Mouse (Mus musculus) midbrain, embryonic 10.5 days (tissue): Measurements from ENCODE around the gene Gsg1l. TPM values are rescaled to one million over a fixed set of nuclear protein-coding genes. Genes with fewer than 3 reads are reported as not detected.

ENCODE experiments used
- DNase-seq: peaks from one replicate; pipeline ENCODE4 v3.0.0-alpha.2; 2017; ENCODE audit warnings: low spot score
- H3K27ac ChIP-seq: fragments of 300-500 bp; sonication (generic); replicated peaks from 2 replicates; pipeline ENCODE4 v1.5.1; 2016; ENCODE audit warnings: mild to moderate bottlenecking
- H3K27me3 ChIP-seq: fragments of 300-500 bp; sonication (generic); 2 replicates; pipeline ENCODE4 v1.6.1; 2016; ENCODE audit warnings: low read depth, mild to moderate bottlenecking; ENCODE audit not compliant: poor library complexity, severe bottlenecking
- H3K36me3 ChIP-seq: fragments of 300-500 bp; sonication (generic); 2 replicates; pipeline ENCODE4 v1.6.1; 2016; ENCODE audit warnings: mild to moderate bottlenecking, moderate library complexity
- H3K4me1 ChIP-seq: fragments of 300-500 bp; sonication (generic); 2 replicates; pipeline ENCODE4 v1.6.1; 2016
- H3K4me3 ChIP-seq: fragments of 300-500 bp; sonication (generic); 2 replicates; pipeline ENCODE4 v1.5.1; 2016; ENCODE audit warnings: mild to moderate bottlenecking, moderate library complexity
- H3K9me3 ChIP-seq: fragments of 300-500 bp; sonication (generic); replicated peaks from 2 replicates; pipeline ENCODE4 v1.6.1; 2016; ENCODE audit warnings: mild to moderate bottlenecking
- WGBS: fragments of 180-500 bp; shearing (Covaris S2); methylation state at CpG from one replicate; pipeline ENCODE4 v1.1.7; 2016; 5-methylcytosine and 5-hydroxymethylcytosine counted together
- polyA plus RNA-seq: library from polyadenylated mRNA; unstranded; fragments of >200 nt; fragmentation: Nextera tagmentation; extraction: Ambion mirVana; gene quantifications from 2 replicates; pipeline ENCODE4 v1.2.1, GENCODE M21; 2016

Gsg1l gene
- polyA plus RNA-seq, 1 experiment from 2014 or later, result 1.1 TPM

DNA sequence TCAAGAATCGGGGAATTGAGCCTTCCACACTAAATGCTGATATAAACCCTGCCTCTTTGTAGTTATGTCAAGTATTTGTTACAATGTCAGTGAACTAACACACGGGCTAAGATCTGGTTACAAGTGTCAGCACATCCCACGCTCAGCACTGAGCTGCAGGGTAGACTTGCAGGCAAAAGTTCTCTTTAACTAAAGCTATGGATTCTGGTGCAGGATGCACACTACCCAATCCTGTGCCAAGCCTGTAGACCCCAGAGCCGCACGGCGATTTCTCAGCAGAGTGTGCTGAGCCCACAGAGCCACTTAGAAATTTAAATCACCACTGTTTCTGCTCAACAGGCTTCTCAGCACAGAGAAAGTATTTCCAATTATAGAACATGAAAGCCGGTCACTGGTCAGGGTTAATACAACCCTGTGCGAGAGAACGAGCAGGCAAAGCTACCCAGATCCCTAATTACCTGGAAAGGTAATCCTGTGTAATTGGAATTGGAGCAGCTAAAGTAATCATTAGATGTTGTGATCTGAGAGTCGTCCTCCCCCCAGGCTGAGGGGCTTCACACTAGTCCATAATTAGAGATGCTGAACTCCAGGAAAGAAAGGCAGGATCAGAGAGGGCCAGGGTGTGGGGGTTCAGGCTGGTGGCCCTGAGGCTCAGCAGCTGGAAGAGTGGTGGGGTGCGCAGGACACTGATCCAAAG is 69.7 kb downstream of the Gsg1l start:
- peak overlapping the region; percentile 39; the same call in 1 of the 2 replicates for H3K27ac ChIP-seq
- H3K36me3 ChIP-seq, result no peaks in the 10 kb centered on the region
- peaks cover 58% of the 10 kb centered on the region for H3K4me1 ChIP-seq
- no peak overlapping the region for H3K4me3 ChIP-seq
- 66% methylated on average over 11 of the region's 11 CpGs for WGBS
- H3K9me3 ChIP-seq, result no peaks in the 10 kb centered on the region
- H3K27me3 ChIP-seq, result no peaks in the 10 kb centered on the region
- DNase-seq, result no peak

GRCm38 (mm10) chr7:126008789-126009148 is 73.4 kb downstream of the Gsg1l start:
- WGBS, result 68% methylated on average over 7 of the region's 7 CpGs
- H3K27ac ChIP-seq, result peak overlapping the region; percentile 75
- H3K27me3 ChIP-seq, result no peaks in the 10 kb centered on the region
- H3K9me3 ChIP-seq, result no peaks in the 10 kb centered on the region
- DNase-seq, result peak; percentile 50
- no peaks in the 10 kb centered on the region for H3K36me3 ChIP-seq
- no peak overlapping the region for H3K4me3 ChIP-seq
- H3K4me1 ChIP-seq, result peaks cover 65% of the 10 kb centered on the region

DNA sequence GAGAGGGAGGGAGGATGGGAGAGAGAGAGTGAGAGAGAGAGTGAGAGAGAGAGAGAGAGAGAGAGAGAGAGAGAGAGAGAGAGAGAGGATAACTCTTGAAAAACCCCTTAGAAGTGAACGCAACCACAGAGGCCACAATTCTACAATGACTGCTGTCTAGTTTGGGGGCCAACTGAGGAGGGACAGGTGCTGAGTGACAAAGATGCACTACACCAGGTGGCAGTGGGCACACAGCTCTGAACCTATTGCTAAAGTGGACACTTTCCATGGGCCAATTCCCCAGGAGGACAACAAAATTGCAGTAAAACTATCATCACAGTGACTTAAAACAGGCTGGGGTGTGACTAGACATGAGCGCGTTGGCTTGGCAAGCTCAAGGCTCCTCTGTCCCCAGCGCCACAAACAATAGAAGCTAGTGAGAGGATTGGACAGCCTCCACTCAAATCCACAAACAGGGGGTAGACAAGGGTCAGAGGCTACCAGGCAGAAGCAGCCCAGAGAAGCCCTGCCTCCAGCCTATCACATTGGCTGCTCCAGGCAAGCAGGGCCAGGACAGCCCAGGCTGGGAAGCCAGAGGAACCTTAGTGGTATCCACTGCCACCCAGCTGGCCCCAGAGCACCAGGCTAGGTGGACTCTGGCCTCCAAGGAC is 73.9 kb downstream of the Gsg1l start:
- Histone ChIP-seq H3K27me3 (no peaks in the 10 kb centered on the region), H3K9me3 (no peaks in the 10 kb centered on the region), H3K4me1 (peaks cover 65% of the 10 kb centered on the region), H3K4me3 (no peak overlapping the region), H3K36me3 (no peaks in the 10 kb centered on the region), H3K27ac (peak overlapping the region; percentile 75)
- 81% methylated on average over 4 of the region's 4 CpGs for WGBS
- DNase-seq, result no peak

GRCm38 (mm10) chr7:126007132-126007910 is 74.9 kb downstream of the Gsg1l start:
- DNase-seq, result no peak

DNA sequence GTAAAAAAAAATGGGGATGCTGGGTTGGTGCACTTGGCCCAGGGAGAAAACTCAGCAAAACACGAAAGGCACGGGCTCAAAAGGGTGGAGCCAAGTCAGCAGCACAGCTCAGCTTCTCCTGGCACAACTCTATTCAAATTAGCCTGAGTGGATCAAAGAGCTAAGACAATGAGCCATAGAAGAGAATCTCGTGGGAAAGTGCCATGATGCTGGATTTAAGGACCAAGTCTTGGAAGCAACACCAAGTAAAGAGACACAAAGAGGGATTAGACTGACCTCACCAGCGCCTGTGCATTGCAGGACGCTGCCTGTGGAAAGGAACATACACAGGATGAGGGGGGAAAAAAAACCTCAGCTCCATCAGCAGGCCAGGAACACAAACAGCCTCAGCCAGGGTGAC is 76.9 kb downstream of the Gsg1l start:
- 42% methylated on average over 5 of the region's 5 CpGs for WGBS
- H3K36me3 ChIP-seq, result no peaks in the 10 kb centered on the region
- peaks cover 61% of the 10 kb centered on the region for H3K4me1 ChIP-seq
- no peaks in the 10 kb centered on the region for H3K9me3 ChIP-seq
- no peak for DNase-seq
- H3K4me3 ChIP-seq, result no peak overlapping the region
- H3K27me3 ChIP-seq, result no peaks in the 10 kb centered on the region
- H3K27ac ChIP-seq, result peak overlapping the region; percentile 64

More at GRCm38 (mm10) chr7:126007132-126007910, 74.9 kb downstream of the Gsg1l start:
- peaks cover 62% of the 10 kb centered on the region for H3K4me1 ChIP-seq
- H3K27me3 ChIP-seq, result no peaks in the 10 kb centered on the region
- no peaks in the 10 kb centered on the region for H3K9me3 ChIP-seq
- no peaks in the 10 kb centered on the region for H3K36me3 ChIP-seq
- 85% methylated on average over 10 of the region's 10 CpGs for WGBS
- H3K27ac ChIP-seq, result peak overlapping the region; percentile 75
- H3K4me3 ChIP-seq, result no peak overlapping the region

DNA sequence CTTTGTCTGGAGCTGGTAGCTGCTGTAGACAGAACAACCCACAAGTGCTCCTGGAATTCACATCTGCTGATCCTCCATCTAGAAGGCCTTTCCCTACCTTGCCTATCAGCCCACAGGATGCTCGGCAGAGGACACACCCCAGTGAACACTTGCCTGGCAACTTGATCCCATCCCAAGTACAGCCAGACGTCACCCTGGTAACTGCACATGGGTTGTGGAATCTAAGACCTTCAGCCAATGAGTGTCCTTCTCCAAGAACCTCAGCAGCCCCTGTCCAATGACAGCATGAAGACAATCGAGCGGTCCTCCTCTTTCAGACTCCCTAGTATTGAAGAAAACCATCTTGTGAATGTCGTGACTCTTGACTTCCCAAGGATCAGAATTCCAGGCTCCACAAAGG is 80.5 kb downstream of the Gsg1l start:
- WGBS, result 50% methylated on average over 5 of the region's 5 CpGs
- Histone ChIP-seq H3K4me1 (peaks cover 34% of the 10 kb centered on the region), H3K27me3 (no peaks in the 10 kb centered on the region), H3K4me3 (no peak overlapping the region), H3K36me3 (no peaks in the 10 kb centered on the region), H3K27ac (peak overlapping the region; percentile 15; the same call in 1 of the 2 replicates), H3K9me3 (no peaks in the 10 kb centered on the region)
- DNase-seq, result no peak

DNA sequence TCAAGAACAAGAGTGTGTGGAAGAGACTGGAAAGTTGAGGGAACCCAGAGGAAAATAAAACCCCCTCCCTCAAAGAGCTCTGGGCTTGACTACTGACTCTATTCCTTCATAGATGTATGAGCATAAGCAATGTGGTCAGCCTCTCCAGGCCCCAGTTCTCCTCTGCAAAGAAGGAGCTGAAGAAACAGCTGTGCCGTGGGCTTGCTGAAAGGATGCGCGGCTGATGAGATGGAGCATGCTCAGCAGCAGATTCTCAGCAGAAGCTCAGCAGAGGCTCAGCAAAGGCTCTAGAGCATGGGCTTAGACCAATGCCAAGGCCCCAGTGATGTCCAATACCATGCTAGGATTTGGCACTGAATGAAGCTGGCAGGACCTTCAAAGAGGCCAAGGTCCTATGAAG is 82.3 kb downstream of the Gsg1l start:
- Histone ChIP-seq H3K4me1 (peaks cover 26% of the 10 kb centered on the region), H3K27me3 (no peaks in the 10 kb centered on the region), H3K27ac (no peak overlapping the region), H3K36me3 (no peaks in the 10 kb centered on the region), H3K4me3 (no peak overlapping the region), H3K9me3 (no peaks in the 10 kb centered on the region)
- 93% methylated on average over 3 of the region's 3 CpGs for WGBS
- no peak for DNase-seq

- 97% methylated on average over 1 of the region's 1 CpGs for WGBS
Observed at GRCm38 (mm10) chr7:125996151-125996550, 86.1 kb downstream of the Gsg1l start.

DNA sequence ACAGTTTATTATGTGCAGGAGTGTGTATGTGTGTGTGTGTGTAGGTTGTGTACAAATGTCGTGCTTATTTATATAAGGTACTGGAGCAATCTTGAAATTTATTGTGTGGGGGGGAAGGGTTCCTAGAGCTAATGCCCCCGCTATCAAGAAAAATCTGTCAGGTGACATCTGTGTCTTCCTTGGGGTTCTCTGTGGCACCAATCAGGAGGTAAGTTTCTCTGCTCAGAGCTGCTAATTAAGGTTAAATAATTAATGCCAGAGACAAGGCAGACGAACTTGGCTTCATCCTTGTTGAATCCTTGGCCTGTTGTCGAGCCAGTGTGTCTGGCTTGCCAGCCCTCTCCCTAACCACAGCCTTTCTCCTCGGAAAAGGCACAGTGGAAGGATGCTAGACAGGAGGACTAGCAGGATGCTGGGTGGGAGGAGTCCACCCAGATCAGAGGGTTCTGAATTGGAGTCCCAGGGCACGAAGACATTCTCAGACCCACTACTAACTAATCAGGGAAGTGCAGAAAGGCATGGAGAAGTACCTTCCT is 89.8 kb downstream of the Gsg1l start:
- Histone ChIP-seq H3K27me3 (no peaks in the 10 kb centered on the region), H3K4me1 (peaks cover 28% of the 10 kb centered on the region), H3K9me3 (no peaks in the 10 kb centered on the region), H3K4me3 (no peak overlapping the region), H3K36me3 (no peaks in the 10 kb centered on the region), H3K27ac (no peak overlapping the region)
- WGBS, result 82% methylated on average over 6 of the region's 6 CpGs
- no peak for DNase-seq

More at GRCm38 (mm10) chr7:125996151-125996550, 86.1 kb downstream of the Gsg1l start:
- Histone ChIP-seq H3K36me3 (no peaks in the 10 kb centered on the region), H3K4me1 (peaks cover 11% of the 10 kb centered on the region), H3K27ac (no peak overlapping the region), H3K4me3 (no peak overlapping the region), H3K27me3 (no peaks in the 10 kb centered on the region), H3K9me3 (no peaks in the 10 kb centered on the region)
- no peak for DNase-seq

- no peak for DNase-seq
- Histone ChIP-seq H3K27me3 (peaks cover 3% of the 10 kb centered on the region; the same call in 1 of the 2 replicates), H3K36me3 (no peaks in the 10 kb centered on the region), H3K4me1 (peaks cover 28% of the 10 kb centered on the region), H3K9me3 (no peaks in the 10 kb centered on the region), H3K4me3 (no peak overlapping the region), H3K27ac (no peak overlapping the region)
- WGBS, result 73% methylated on average over 2 of the region's 2 CpGs
Observed at GRCm38 (mm10) chr7:125991846-125992245, 90.4 kb downstream of the Gsg1l start.

- DNase-seq, result no peak
- H3K4me1 ChIP-seq, result peaks cover 28% of the 10 kb centered on the region
- H3K9me3 ChIP-seq, result no peaks in the 10 kb centered on the region
- peaks cover 8% of the 10 kb centered on the region; the same call in 1 of the 2 replicates for H3K27me3 ChIP-seq
- H3K4me3 ChIP-seq, result no peak overlapping the region
- H3K27ac ChIP-seq, result peak overlapping the region; percentile 23
- no peaks in the 10 kb centered on the region for H3K36me3 ChIP-seq
- 72% methylated on average over 7 of the region's 7 CpGs for WGBS
Observed at GRCm38 (mm10) chr7:125989969-125990368, 92.2 kb downstream of the Gsg1l start.

DNA sequence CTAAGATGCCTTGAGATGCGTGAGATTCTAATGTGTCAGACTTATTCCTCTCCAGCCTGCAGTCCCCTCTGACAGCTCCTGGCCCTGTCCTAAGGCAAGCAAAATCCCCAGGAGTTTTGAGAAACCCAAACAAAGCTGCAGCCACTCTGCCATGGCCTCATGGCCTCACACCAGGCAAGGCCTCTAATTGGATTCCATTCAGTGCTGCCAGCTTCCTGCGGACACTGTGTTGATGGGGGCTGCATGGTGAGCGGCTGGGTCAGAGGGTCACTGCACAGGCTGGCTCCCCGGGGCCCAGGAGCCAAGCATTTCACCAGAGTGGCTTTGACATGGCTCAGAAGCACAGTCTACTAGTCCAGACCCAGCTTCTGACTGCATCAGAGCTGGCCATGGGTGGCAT is 92.7 kb downstream of the Gsg1l start:
- H3K9me3 ChIP-seq, result no peaks in the 10 kb centered on the region
- no peaks in the 10 kb centered on the region for H3K36me3 ChIP-seq
- peak; percentile 41 for DNase-seq
- H3K27me3 ChIP-seq, result peaks cover 8% of the 10 kb centered on the region; the same call in 1 of the 2 replicates
- H3K27ac ChIP-seq, result peak overlapping the region; percentile 23
- H3K4me3 ChIP-seq, result no peak overlapping the region
- H3K4me1 ChIP-seq, result peaks cover 31% of the 10 kb centered on the region
- WGBS, result 13% methylated on average over 4 of the region's 4 CpGs
